Mouse (Mus musculus) right cerebral cortex, adult 2 months (tissue): ENCODE results near the gene Gm13275.
"Not testable (repeated sequence)": the region's sequence is repeated elsewhere in the genome, so short reads cannot be mapped to it uniquely, and the experiment has no call there.

Experiments used
- DNase-seq, 2 experiments: peaks; one replicate each; pipeline ENCODE4 v3.0.0; 2021 to 2022; ENCODE audit warnings: low spot score in 2 of 2

Gene Gm13275

DNA sequence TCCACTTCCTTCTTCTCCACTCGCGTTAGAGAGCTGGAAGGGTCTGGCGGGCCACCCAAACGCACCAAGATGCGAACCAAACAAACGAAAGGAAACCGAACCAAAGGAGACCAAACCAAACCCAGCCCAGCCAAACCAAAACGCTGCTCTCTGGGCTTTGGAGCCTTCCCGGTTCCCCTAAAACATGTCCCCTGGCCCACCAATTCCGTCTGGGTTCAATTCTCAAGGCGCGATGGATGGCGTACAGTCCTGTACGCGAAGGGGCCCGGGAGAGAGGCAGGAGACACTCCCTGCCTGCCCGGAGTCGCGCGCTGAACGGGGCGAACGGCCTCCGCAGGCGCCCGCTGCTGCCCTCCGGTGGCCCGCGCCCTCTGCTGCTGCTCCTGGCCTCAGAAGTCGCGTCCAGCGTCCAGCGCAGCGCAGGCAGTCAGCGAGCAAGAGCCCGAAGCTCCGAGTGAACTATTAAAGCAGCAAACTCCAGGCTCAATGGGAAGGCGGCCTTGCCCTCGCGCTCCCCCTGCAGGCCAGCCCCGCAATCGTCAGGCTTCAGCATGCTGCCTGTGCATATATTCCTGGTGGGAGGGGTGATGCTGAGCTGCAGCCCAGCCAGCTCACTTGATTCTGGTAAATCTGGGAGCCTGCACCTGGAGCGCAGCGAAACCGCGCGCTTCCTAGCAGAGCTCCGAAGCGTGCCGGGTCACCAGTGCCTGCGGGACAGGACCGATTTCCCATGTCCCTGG is at the start of gene Gm13275:
TSS of gene Gm13275 (plus strand) at position 552 of the 740 bp plus-strand sequence.
- DNase-seq: peak; percentile 55 to 66

DNA sequence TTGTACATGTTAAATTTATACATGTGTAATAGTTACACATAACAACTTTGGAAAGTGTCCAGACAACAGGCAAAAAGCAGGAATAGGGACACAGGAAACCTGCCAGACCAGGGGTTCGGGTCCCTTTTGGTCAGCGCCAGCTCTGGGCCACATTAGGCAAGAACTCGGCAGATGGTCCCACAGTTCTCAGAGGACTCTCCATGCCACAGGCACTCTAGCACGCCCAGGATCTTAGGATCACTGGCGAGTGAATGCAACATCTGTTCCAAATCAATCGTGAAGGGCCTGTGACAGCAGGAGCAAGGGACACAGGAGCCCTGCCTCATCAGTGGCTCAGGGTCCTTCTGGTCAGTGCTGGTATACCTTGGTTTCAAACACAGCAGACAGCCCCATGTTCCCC is 44.4 kb upstream of the Gm13275 start:
- DNase-seq: no peak

DNA sequence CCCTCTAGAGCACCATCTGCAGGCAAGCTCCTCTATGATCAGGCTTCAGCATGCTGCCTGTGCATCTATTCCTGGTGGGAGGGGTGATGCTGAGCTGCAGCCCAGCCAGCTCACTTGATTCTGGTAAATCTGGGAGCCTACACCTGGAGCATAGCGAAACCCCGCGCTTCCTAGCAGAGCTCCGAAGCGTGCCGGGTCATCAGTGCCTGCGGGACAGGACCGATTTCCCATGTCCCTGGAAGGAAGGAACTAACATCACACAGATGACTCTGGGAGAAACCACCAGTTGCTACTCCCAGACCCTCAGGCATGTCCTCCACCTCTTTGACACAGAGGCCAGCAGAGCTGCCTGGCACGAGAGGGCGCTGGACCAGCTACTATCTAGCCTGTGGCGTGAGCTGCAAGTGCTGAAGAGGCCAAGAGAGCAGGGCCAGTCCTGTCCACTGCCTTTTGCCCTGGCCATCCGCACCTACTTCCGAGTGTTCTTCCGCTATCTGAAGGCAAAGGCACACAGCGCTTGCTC is 39.4 kb upstream of the Gm13275 start, which contains the start of gene Gm13271:
TSS of gene Gm13271 (plus strand) at position 51 of the 523 bp plus-strand sequence.
- peak; percentile 54 to 68 for DNase-seq

DNA sequence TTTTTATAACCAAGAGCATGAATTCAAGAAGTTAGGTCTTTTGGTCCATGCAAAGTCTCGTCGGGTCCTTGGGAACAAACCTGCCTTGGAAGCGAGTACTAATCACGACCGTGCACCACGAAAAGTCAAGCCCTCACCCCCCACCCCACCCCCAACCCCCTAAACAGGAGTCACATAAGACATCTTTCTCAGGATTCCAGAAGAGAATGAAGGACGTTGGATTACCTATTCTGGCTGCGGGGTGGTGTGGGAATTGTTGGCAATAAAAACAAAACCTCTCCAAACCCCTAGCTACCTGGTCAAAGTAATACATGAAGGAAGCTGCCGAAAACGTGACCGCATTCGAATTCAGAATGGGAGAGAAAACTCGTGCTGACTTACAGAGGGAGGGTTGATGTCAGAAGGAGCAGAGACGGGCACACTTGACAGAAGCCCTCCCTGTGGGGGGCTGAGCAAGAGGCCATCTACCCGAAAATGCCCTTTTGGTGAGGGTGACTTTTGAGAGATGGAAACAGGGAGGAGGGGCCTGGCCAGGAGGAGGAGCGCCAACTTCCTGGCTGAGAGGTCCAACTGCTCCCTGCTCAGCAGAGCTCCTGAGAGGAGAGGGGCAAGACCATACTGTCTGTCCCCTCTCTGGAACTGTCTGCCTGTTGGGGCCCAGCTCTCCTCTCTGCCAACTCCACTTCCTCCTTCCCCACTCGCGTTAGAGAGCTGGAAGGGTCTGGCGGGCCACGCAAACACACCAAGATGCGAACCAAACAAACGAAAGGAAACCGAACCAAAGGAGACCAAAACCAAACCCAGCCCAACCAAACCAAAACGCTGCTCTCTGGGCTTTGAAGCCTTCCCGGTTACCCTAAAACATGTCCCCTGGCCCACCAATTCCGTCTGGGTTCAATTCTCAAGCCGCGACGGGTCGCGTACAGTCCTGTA is 37.4 kb upstream of the Gm13275 start:
- not testable (repeated sequence) for DNase-seq

- DNase-seq: peak; percentile 92 to 95
Measured at GRCm38 (mm10) chr4:88757628-88758031, 36.7 kb upstream of the Gm13275 start.

DNA sequence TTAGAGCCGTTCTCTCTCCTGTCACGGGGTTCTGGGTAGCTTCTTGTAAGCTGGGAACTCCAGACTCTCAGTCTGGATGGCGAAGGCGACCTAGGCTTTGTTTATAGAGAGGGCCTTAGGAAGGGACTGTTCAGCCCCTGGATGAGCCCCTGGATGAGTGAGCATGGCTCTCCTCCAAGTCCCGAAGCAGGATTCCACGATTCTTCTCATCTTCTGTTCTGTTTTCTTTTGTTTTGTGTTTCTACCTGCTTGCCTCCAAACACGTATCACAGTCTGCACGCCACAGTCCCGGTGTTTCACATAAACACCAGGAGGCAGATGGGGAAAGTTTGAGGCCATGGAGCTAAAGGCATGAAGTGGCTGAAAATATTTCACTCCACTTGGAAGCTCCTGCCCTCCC is 35.5 kb upstream of the Gm13275 start:
- DNase-seq: not testable (repeated sequence)

DNA sequence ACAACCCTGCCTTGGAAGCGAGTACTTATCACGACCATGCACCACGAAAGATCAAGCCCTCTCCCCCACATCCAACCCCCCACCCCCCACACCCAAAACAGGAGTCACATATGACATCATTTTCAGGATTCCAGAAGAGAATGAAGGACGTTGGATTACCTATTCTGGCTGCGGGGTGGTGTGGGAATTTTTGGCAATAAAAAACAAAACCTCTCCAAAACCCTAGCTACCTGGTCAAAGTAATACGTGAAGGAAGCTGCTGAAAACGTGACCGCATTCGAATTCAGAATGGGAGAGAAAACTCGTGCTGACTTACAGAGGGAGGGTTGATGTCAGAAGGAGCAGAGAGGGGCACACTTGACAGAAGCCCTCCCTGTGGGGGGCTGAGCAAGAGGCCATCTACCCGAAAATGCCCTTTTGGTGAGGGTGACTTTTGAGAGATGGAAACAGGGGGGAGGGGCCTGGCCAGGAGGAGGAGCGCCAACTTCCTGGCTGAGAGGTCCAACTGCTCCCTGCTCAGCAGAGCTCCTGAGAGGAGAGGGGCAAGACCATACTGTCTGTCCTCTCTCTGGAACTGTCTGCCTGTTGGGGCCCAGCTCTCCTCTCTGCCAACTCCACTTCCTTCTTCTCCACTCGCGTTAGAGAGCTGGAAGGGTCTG is 34.5 kb upstream of the Gm13275 start, which contains the start of gene Gm13283:
TSS of gene Gm13283 (plus strand) at position 510 of the 659 bp plus-strand sequence.
- DNase-seq: peak in 1 of 2 experiments; percentile 29

DNA sequence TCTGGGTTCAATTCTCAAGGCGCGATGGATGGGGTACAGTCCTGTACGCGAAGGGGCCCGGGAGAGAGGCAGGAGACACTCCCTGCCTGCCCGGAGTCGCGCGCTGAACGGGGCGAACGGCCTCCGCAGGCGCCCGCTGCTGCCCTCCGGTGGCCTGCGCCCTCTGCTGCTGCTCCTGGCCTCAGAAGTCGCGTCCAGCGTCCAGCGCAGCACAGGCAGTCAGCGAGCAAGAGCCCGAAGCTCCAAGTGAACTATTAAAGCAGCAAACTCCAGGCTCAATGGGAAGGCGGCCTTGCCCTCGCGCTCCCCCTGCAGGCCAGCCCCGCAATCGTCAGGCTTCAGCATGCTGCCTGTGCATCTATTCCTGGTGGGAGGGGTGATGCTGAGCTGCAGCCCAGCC is 33.9 kb upstream of the Gm13275 start:
- peak; percentile 32 to 36 for DNase-seq

DNA sequence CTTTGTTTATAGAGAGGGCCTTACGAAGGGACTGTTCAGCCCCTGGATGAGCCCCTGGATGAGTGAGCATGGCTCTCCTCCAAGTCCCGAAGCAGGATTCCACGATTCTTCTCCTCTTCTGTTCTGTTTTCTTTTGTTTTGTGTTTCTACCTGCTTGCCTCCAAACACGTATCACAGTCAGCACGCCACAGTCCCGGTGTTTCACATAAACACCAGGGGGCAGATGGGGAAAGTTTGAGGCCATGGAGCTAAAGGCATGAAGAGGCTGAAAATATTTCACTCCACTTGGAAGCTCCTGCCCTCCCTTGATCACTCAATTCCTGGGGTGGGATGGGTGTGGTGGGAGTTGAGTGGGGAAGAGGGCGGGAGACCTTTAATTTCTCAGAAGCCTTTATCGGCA is 32.5 kb upstream of the Gm13275 start:
- DNase-seq: peak; percentile 48 to 69

DNA sequence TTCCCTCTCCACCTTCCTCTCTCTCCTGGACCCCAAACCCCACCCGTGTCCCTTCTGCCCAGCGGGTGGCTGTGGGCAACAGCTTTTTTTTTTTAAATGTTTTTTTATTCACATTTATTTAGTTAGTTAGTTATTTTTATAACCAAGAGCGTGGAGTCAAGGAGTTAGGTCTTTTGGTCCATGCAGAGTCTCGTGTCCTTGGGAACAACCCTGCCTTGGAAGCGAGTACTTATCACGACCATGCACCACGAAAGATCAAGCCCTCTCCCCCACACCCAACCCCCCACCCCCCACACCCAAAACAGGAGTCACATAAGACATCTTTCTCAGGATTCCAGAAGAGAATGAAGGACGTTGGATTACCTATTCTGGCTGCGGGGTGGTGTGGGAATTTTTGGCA is 31.9 kb upstream of the Gm13275 start:
- DNase-seq: not testable (repeated sequence)

DNA sequence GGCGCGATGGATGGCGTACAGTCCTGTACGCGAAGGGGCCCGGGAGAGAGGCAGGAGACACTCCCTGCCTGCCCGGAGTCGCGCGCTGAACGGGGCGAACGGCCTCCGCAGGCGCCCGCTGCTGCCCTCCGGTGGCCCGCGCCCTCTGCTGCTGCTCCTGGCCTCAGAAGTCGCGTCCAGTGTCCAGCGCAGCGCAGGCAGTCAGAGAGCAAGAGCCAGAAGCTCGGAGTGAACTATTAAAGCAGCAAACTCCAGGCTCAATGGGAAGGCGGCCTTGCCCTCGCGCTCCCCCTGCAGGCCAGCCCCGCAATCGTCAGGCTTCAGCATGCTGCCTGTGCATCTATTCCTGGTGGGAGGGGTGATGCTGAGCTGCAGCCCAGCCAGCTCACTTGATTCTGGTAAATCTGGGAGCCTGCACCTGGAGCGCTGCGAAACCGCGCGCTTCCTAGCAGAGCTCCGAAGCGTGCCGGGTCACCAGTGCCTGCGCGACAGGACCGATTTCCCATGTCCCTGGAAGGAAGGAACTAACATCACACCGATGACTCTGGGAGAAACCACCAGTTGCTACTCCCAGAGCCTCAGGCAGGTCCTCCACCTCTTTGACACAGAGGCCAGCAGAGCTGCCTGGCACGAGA is 30.8 kb upstream of the Gm13275 start:
- DNase-seq: peak; percentile 5 to 18

DNA sequence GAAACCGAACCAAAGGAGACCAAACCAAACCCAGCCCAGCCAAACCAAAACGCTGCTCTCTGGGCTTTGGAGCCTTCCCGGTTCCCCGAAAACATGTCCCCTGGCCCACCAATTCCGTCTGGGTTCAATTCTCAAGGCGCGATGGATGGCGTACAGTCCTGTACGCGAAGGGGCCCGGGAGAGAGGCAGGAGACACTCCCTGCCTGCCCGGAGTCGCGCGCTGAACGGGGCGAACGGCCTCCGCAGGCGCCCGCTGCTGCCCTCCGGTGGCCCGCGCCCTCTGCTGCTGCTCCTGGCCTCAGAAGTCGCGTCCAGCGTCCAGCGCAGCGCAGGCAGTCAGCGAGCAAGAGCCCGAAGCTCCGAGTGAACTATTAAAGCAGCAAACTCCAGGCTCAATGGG is 20.8 kb upstream of the Gm13275 start, which contains the start of gene Gm13290:
TSS of gene Gm13290 (plus strand) at position 301 of the 400 bp plus-strand sequence.
- DNase-seq: not testable (repeated sequence)

DNA sequence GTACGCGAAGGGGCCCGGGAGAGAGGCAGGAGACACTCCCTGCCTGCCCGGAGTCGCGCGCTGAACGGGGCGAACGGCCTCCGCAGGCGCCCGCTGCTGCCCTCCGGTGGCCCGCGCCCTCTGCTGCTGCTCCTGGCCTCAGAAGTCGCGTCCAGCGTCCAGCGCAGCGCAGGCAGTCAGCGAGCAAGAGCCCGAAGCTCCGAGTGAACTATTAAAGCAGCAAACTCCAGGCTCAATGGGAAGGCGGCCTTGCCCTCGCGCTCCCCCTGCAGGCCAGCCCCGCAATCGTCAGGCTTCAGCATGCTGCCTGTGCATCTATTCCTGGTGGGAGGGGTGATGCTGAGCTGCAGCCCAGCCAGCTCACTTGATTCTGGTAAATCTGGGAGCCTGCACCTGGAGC is 17.7 kb upstream of the Gm13275 start, which contains the start of gene Gm13289:
TSS of gene Gm13289 (plus strand) at position 301 of the 400 bp plus-strand sequence.
- not testable (repeated sequence) for DNase-seq

GRCm38 (mm10) chr4:88779550-88779949 is 14.7 kb upstream of the Gm13275 start, which contains the start of gene Gm13272:
Gm13272 (plus strand) TSS chr4:88779850.
- not testable (repeated sequence) for DNase-seq

- not testable (repeated sequence) for DNase-seq
Measured at GRCm38 (mm10) chr4:88780320-88780719, 14.0 kb upstream of the Gm13275 start.

GRCm38 (mm10) chr4:88781831-88782230 is 12.5 kb upstream of the Gm13275 start, which contains the start of gene Ifnz:
Ifnz (plus strand) TSS chr4:88782131.
- not testable (repeated sequence) for DNase-seq

GRCm38 (mm10) chr4:88782335-88782734 is 12.0 kb upstream of the Gm13275 start:
- not testable (repeated sequence) for DNase-seq

DNA sequence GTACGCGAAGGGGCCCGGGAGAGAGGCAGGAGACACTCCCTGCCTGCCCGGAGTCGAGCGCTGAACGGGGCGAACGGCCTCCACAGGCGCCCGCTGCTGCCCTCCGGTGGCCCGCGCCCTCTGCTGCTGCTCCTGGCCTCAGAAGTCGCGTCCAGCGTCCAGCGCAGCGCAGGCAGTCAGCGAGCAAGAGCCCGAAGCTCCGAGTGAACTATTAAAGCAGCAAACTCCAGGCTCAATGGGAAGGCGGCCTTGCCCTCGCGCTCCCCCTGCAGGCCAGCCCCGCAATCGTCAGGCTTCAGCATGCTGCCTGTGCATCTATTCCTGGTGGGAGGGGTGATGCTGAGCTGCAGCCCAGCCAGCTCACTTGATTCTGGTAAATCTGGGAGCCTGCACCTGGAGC is 8.9 kb upstream of the Gm13275 start, which contains the start of gene Gm13276:
TSS of gene Gm13276 (plus strand) at position 301 of the 400 bp plus-strand sequence.
- not testable (repeated sequence) for DNase-seq

GRCm38 (mm10) chr4:88788402-88788801 is 5.9 kb upstream of the Gm13275 start, which contains the start of gene Gm13277:
Gm13277 (plus strand) TSS chr4:88788632.
- peak; percentile 73 to 75 for DNase-seq

GRCm38 (mm10) chr4:88791250-88791649 is 3.0 kb upstream of the Gm13275 start, which contains the start of gene Gm13278:
Gm13278 (plus strand) TSS chr4:88791550.
- not testable (repeated sequence) for DNase-seq
